Mouse (Mus musculus) mature B cell (primary cell): ENCODE data around the gene Hspg2.

Experiments
- in situ Hi-C: fragments of 300-500 bp; cut with MboI; formaldehyde crosslinking; loops from 2 replicates; pipeline ENCODE4 v1.14.3; 2019

Gene Hspg2

DNA sequence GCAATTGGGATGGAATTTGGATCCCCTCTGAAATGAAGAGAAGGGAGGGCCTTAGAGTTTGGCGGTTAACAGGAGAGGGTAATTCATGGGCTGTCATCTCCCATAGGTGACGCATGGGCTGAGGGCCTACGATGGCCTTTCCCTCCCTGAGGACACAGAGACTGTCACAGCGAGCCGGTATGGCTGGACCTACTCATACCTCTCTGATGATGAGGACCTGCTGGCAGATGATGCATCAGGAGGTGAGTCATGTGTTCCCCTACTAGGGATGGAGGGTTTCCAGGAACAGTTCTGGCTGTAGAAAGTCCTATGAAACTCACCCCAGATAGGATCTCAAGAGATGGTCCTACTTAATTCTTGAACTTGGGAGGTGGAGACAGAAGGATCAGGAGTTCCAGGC, 32.4 kb downstream of the Hspg2 start:
- in situ Hi-C loops, result no loop called here

DNA sequence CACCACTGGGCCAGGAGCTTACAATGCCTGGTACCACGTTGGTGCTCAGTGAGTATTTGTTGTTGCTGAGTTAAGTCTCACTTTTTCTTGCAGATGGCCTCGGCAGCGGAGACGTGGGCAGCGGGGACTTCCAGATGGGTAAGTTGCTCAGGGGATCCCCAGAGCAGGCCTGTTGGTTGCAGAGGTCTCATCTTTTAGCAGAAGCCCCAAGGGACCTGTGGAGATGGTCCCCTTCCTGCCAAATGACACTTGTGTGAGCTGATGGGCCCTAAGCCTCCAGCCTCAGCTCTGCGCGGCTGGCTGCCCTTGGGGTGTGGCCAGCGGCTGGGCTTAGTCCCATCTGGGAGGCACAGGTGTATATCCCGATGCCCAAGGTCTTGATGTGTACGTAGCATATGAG, 33.6 kb downstream of the Hspg2 start:
- in situ Hi-C loops, result no loop called here

DNA sequence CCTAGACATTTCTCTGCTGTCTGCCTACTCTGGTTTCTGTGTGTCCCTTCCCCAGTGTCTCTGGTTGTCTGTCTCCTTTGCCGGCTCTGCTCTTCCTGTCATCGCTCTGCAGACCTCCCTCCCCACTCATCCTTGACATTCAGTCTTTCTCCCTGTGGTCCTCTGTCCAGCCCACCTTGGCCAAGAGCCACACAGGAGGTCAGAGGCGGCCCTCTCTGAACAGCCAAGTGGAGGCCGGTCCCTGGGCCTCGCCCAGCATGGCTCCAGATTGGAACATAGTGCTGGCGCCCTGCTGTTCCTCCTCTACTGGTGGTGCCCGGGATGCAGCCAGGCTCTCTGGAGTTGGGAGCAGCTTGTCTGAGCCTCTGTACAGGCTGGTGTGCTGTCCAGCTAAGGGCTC, 34.2 kb downstream of the Hspg2 start:
- in situ Hi-C loops, result no loop called here

DNA sequence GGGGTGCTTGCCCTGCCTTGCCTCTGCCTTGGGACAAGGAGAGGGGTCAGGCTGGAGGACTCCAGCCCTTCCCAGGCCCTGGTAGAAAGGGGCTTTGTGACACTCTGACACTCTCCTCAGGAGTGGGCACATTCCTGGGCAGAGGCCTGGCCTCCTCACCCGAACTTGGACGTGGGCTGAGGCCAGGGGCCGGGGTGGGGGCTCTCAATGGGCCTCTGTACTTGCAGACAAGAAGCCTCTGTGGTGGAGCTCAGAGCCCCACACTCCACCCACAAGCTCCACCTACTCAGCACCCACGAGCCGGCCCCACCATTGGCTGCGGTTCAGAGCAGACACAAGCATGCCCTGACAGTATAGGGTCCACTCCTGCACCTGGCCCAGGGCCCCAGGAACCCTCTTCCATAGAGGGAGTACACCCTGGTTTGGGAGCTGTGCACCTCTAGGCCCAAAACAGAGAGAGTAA, 35.0 kb downstream of the Hspg2 start:
- in situ Hi-C loops, result no loop called here

DNA sequence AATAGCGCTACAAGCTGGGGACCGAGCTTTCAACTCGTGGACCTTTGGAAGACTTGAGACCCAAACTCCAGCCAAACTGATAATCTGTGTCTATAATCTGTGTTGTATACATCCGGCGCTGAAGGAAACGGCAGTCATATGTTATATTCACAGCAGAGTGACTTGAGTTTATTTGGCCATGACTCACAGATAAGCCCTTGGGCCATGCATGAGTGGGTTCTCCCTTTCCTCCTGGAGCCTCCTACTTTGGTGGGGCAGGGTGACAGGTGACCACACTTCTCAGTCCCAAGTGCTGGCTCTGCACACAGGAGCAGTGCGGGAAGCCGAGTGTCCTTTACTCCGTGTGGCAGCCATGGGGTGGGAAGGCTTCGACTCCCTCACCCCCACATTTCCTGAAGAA, 38.1 kb downstream of the Hspg2 start:
- in situ Hi-C loops, result no loop called here

DNA sequence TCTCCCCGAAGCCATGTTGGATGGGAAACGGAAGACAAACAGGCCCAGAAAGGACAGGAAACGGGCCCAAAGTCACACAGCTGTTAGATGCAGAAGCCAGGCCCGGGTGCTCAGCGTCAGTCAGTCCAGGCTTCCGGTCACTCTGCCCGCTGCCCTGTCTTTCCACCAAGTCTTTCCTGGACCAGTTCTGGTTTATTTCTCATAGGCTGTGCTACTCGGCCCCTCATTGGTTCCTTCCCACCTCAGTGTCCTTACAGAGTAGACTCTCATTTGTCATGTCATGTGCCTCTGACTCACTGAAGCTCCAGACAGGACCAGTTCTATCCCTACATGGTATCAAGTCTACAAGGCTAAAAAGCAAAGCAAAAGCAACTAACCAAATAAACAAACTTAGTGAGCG, 41.0 kb downstream of the Hspg2 start:
- in situ Hi-C loops, result no loop called here

DNA sequence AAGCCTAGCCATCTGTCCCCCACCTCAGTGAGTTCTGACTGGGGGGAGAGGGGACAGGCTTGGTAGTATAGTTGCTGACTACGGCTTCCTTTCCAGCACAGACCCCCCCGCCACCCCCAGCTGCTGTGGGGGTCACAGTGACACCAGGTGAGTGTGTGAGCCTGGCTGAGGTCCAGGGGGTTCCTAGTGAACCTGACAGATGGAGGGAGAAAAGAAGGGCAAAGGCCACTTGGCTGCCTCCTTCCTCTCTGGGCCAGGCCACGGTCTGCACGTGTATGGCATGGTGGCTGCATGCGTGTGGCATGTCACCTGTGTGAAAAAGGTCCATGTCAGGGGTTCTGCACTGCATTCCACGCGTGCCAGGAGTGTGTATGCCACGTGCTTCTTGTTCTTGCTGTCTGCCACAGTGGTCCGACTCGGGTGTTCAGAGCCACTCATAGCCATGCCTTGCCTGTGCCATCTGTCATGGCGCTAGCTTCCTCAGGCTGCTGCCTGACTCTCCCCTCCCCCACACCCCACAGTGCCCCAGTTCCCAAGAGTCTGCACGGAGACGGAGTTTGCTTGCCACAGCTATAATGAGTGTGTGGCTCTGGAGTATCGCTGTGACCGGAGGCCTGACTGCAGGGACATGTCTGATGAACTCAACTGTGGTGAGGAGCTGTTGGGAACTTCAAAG, 41.6 kb downstream of the Hspg2 start:
- in situ Hi-C loops, result no loop called here

DNA sequence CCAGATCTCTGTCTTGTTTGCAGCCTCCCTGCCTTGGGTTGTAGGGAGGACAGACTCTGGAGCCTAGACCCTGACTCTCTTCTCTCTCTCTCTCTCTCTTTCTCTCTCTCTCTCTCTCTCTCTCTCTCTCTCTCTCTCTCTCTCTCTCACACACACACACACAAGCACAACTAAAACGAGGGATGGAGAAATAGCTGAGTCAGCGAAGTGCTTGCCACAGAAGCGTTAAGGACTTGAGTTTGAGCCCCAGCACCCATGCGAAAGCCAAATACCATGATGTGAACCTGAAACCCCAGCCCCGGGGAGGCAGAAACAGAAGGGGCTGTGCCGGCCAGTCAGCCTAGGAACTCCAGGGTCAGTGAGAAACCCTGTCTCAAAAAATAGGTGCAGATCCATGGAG, 44.3 kb downstream of the Hspg2 start:
- in situ Hi-C loops, result no loop called here

DNA sequence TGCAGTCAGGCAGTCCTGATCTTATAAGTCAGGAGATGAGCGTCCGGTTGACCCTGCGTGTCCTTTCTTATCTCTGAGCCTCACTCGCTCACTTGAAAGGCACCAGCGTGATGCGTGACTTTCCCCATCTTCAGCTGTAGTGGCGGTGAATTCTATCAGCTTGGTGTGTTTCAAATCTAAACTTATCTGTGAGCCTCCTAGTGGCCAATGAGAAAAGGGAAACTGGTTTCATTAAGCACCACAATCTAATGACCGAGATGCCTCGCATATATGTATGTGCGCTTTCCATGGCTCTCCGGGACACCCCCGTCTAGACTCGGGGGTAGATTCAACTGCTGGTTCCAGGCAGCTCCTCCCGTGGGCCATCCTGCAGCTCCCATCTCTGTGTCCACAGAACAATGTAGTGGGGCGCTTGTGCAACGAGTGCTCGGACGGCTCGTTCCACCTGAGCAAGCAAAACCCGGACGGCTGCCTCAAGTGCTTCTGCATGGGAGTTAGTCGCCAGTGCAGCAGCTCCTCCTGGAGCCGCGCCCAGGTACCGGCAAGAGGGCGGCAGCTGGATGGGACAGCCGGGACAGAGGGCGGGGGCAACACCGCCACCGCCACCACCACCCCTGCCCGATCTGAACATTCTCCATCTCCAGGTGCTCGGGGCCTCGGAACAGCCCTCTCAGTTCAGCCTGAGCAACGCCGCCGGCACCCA, 49.6 kb downstream of the Hspg2 start:
- in situ Hi-C loops, result no loop called here

DNA sequence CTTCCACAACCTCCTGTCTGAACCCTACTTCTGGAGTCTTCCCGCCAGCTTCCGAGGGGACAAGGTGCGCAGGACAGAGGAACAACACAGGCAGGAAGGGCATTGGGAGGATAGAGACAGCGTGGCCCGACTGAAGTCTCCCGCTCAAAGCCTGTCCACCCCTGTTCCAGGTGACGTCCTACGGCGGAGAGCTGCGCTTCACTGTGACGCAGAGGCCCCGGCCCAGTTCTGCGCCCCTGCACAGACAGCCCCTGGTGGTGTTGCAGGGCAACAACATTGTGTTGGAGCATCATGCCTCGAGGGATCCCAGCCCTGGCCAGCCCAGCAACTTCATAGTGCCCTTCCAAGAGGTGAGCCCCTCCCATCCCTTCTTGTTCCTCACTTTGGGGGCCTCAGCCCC, 50.2 kb downstream of the Hspg2 start:
- in situ Hi-C loops, result no loop called here

DNA sequence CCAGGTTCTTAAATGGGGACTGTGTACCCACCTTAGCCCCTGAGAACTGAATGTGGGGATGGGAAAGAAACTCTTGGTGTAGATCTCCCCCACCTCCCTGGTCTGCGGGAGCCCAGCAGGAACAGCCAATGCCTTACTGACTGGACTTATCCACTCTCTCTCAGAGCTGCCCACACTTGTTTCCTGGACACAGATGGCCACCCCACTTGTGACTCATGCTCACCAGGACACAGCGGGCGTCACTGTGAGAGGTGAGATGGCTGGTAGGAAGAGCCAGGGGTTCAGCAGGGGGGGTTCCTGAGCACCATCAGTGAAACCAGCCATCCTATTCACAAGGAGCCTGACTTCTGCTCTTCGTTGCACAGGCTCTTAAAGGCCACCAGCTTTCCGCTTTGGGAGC, 51.8 kb downstream of the Hspg2 start:
- in situ Hi-C loops, result no loop called here

DNA sequence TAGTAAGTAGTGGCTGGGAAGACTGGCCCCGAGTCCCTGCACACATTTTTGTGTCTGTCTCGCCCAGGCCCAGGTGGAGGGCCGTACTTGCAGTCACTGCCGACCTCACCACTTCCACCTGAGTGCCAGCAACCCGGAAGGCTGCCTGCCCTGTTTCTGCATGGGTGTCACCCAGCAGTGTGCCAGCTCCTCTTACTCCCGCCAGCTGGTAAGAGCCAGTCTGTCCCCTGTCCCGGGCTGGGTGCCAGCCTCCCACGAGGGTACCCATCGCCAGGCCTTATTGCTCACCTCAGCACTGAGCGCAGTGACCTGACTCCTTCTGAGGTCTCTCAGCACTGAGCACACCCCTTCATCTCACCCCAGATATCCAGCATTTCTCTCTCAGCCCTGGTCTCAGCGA, 53.4 kb downstream of the Hspg2 start:
- in situ Hi-C loops, result no loop called here

DNA sequence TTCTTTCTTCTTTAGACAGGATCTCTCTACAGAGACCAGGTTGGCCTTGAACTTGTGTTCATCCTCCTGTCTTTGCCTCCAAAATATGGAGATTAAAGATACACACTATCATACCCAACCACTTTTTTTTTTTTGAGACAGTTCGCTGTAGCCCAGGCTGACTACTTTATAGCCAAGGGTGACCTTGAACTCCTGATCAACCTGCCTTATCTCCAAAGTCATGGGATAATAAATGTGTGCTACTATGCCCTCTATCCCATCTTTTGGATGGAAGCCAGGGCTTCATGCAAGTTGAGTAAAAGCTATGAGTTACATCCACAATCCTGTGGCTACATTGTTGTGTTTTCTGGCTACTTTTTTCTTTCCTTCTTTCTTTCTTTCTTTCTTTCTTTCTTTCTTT, 56.9 kb downstream of the Hspg2 start:
- in situ Hi-C loops, result no loop called here

DNA sequence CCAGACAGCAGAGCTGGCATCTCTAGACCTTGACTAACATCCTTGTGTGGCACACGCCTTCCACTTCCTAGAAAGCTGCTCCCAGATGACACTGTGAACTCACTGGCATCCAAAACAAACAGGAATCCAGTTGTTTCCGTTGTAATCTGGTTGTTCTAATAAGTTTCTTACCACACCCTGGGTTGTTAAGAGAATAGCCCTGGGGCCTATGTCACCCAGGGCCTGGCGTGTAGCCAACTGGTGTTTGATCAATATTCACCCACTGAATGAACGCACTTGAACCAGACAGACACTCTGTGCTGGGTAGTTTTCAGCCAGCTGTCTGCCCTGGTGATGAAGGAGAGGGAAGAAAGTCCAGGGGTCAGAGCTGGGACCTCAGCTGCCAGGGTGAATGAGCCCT, 58.8 kb downstream of the Hspg2 start:
- in situ Hi-C loops, result no loop called here

DNA sequence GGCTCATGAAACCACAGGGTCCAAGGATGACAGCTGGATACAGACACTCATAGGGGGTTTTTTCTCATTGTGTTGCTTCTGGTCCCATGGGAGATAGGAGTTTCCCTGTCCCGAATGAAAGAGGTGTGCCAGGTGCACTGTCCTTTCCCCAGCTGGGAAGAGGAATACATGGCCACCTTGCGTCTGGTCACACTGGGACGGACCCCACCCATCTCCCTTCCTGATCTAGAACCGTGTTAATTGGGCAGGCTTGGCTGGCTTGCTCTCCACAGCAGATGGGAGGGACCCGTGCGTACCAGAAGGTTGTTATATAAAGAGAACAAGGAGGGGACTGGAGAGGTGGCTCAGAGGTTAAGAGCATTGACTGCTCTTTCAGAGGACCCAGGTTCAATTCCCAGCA, 59.3 kb downstream of the Hspg2 start:
- in situ Hi-C loops, result no loop called here

DNA sequence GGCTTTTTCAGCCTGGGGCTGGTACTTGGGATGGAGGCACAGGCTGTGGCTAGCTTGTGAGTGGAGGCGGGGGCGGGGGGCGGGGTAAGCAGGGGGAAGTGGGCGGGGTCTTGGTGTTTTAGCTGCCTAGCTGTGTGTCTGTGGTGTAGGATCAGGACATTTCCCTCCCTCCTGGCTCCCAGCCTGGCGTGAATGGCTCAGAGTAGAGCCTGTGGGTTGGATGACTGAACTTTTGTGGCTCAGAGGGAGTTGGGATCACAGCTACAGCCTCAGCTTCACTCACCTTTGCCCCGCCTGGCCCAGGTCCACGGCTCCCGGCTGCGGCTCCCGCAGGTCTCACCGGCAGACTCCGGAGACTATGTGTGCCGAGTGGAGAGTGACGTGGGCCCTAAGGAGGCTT, 71.8 kb downstream of the Hspg2 start:
- in situ Hi-C loops, result no loop called here

DNA sequence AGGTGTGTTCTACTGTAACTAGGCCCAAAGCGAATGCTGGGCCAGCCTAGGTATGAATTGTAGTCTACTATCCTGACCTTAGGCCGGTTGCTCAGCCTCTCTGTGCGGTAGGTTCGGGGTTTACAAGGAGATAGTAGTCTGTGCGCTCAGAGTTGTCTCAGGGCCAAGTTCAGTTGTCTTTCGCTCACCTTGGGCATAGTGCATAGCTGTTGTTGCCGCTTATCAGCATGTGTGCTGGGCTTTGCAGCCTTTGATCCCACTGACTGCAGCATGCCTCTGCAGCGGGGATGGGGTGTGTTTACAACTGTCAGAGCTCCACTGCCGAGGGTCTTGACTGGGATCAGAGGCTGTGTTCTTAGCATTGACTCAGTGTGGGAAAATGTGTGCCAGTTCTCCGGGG, 74.4 kb downstream of the Hspg2 start:
- in situ Hi-C loops, result no loop called here

DNA sequence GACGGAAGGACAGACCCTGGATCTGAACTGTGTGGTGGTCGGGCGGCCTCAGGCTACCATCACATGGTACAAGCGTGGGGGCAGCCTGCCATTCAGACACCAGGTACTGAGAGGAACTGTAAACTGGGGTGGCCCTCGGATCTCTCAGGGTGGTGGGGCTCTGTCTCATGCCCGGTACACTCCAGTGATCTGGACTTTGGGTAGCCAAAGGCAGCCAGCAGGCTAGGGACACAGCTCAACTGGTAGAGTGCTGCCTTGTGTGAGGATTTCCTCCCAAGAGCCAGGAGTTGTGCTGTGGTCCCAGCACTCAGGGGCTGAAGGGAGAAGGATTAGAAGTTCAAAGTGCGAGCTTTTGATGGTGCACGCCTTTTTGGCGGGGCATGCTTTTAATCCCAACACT, 77.0 kb downstream of the Hspg2 start:
- in situ Hi-C loops, result no loop called here

DNA sequence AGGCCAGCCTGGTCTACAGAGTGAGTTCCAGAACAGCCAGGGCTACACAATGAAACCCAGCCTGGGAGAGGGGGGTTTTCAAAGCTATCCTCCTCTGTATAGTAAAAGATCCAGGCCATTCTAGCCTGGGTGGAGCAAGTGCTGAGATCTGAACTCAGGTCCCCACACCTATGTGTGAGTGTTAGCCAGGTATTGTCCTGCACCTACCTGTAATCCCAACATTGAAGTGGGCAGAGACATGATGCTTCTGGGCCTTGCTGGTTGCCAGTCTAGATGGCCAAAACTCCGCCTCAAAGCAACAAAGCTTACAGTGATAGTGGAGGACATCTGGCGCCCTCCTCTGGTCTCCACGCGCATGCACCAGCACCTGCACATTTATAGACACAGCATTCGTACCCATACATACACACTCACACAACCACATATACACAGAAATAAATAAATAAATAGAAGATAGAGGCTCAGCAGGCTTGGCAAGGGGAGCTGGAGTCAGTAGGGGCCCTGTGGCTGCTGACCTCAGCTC, 77.5 kb downstream of the Hspg2 start:
- in situ Hi-C loops, result no loop called here

DNA sequence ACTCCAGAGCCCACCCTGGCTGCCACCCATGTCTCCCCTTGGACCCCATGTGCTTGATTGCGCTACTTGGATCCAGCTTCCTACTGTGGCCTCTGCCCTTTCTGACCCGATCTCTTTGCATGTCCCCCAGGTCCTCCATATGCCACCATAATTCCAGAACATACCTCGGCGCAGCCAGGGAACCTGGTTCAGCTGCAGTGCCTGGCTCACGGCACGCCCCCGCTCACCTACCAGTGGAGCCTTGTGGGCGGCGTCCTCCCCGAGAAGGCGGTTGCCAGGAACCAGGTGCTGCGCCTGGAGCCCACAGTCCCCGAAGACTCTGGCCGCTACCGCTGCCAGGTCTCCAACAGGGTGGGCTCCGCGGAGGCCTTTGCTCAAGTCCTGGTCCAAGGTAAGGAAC, 84.9 kb downstream of the Hspg2 start:
- in situ Hi-C loops, result no loop called here

DNA sequence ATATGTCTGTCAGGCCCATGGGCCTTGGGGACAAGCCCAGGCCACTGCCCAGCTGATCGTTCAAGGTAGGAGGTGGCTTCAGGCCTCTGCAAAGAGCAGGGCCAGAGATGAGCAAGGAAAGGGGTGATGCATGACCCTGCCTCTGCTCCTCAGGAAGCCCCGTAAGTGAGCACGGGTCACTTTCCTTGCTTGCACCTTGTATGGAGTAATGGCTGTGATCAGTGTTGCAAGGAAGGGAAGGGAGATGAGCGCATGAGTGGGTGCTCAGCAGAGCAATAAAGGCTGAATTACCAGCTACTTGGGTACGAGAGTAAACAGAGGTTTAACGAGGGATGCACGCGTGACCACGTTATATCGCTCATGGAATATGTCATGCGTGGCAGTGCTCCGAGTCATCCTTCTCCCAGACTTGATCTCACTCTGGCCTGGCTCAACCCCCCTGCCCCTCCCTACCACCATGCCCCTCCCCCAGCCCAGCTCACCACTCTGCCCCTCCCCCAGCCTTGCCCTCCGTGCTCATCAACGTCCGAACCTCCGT, 88.2 kb downstream of the Hspg2 start:
- in situ Hi-C loops, result no loop called here

DNA sequence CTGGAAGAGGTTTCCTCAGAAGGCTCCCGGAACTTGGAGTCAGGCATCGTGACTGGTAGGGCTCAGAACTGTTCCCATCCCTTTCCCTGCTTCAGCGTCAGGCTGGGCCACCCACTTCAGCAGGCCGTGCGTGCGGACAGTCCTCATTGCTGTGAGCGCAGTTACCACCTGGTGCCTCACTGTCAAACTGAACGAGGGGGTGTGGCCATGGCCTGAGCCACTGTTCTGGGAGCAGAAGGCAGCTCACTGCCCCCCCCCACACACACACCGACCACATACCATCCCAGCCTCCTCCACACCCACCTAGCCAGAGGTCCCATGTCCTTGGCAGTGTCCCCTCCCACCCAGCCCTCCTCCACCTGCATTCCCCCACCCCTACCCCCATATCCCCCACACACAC, 101.3 kb downstream of the Hspg2 start:
- in situ Hi-C loops, result no loop called here

DNA sequence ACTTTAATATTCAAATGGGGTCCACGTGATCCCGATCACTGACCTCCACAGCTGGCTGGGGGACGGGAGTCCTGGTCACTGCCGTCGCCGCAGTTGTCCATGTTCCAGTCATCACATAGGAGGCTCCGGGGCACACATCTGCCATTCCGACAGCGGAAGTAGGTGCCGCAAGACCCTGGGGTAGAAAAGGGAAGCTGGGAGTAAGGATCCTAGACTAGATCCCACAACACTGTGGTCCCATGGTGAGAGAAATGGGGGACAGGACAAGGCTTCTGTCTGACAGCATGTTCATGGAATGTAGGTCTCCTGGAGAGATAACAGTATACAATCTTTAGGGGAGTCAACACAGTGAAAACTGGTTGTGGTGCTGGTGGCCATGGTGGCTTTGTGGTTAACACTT, 105.9 kb downstream of the Hspg2 start, which contains the start of gene Ldlrad2:
Gene Ldlrad2, minus strand, starts transcription at position 101 of the 400 bp plus-strand sequence.
- in situ Hi-C loops, result no loop called here
